Mouse (Mus musculus) gastrocnemius, adult 8-10 months (tissue): Measurements from ENCODE around the gene Wt1. TPM values are rescaled to one million over a fixed set of nuclear protein-coding genes. Genes with fewer than 3 reads are reported as not detected.

Experiments
- DNase-seq, 2 experiments: peaks; one replicate each; pipeline ENCODE4 v3.0.0; 2022; ENCODE audit warnings: low spot score in 2 of 2
- total RNA-seq, 4 experiments: library from RNA; stranded (reverse); gene quantifications; 2 replicates each; pipeline ENCODE4 v1.2.4; 2022

The Wt1 gene
- not detected for total RNA-seq

GRCm38 (mm10) chr2:105126279-105126678 is at the start of gene Wt1:
Gene Wt1 (plus strand): TSS chr2:105126529.
- DNase-seq: no peak

DNA sequence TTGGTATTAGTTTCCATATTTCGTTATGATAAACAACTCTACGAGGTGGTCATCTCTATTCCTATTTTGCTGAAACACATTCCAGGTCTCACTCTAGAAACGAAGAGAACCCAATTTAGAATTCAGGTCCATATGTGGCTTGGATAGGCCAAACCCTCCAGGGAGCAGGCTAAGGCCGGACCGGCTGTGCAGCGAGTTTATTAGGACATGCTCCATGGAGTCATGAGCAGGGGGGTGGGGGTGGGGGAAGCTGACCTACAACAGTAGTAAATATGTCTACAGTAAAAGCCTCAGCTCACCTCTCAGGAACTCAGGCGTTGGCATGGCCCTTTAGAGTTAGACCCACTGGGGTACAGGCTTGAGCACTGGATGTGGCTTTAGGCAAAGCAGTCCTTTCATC is 49.2 kb upstream of the Wt1 start:
- DNase-seq: no peak

- no peak for DNase-seq
Measured at GRCm38 (mm10) chr2:105082256-105082790, 44.0 kb upstream of the Wt1 start.

DNA sequence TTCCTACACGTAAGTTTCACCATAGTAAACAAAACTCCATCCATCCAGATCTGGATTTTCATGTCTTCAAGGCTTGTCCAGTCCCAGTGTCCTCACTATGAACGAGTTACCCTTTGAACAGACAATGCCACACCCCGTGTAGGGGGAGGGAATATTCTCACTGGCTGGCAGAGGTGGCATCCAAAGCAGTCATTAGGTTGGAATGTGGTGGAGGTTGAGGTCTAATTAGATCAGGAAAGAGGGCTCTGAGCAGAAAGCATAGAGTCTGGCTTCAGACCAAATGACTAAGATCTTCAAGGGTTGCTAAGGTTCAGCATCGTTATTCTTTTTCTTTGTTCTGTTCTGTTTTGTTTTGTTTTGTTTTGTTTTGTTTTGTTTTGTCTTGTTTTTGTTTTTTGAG is 42.3 kb upstream of the Wt1 start:
- no peak for DNase-seq

DNA sequence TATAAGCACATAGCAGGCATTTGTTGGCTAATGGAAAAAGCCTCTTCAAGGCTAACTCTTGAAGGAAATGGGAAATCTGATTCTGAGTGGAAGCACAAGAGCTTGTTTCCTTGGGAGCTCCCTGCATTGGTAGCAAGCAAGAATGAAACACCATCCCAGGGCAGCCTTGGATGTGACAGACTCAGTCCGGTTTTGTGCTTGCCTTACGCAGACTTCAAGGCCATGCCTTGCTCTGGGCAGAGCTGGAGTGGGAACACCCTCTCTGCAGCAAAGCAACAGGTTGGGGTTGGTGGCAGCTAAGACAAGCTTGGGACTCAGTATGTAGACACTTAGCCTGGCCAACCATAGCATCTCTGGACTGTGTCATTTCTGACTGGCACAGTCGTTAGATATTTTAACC is 40.2 kb upstream of the Wt1 start:
- no peak for DNase-seq

- DNase-seq: no peak
Measured at GRCm38 (mm10) chr2:105088005-105088404, 38.3 kb upstream of the Wt1 start.

DNA sequence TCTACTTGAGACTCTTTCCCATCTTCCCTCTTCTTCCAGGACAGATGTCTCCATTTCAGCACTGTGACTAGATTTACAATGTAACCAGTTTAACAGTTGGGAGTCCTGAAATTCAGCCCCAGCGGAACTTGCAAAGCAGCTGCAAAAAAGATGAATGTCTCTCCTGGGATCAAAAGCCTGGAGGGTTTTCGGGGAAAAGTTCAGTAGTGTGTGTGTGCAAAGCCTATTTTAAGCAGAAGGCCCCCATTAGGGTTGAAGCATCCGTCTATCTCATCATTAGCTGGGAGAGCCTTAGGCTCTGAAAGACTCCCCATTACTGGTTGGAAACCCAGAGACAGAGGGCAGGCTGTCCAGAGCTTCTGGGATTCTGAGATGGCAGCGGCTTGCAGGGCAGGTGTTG is 37.2 kb upstream of the Wt1 start:
- no peak for DNase-seq

DNA sequence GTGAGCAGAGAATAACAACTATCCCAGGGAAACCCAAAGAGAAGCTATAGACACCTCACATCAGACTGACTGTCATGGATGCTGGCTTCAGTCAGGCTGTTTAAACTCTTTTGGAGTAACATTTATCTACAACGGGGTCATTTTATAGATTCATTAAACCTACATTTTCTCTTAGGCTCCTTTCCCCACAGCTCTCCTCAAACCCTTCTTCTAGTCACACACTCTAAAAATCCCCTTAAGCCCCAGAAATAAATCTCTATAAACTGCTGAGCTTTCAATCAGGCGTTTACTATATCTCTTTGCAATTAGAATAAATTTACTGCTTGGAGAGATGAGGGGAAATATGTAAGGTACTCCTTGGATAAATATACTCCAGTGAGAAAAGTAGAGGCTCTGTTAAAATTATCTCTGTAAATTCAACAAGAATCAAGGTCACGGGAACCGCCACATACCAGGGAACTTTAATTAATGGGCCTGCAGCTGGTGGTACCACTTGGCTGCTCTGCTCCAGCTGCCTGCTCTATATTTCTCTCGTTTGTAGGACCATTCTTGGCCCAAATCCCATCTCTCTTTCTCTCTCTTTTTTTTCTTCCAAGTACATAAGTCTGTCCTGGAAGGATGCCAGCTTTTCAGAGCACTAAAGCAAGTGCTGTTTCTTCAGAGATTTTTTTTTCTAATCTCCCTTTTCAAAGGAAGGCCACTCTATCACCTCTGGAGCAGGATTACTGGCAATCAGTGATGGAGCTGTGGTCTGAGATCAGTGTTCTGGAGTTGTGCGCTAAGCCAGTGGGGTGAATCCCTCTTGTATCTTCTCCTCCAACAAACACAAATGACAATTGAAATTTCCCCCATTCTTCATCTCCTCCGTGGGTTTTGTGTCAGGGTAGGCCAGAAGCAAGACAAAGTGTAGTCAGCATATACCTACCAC is 36.5 kb upstream of the Wt1 start:
- DNase-seq: no peak

DNA sequence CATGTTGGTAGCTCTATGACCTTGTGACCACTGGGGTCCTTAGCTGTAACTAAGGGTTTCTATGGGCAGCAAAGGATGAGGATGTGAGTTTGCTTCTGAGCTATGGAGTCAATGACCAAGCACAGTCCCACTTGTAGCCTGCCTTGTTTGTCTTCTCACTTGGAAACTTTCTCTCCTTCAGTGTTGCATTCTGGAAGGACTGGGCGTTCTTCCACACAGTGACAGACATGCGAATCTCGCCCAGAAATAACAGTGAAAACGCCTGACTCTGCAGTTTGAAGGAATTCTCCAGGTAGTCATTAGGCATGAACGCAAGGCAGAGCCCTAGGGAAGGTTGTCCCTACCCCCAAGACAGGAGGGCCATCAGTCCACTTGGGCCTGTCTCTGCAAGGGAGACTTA is 35.3 kb upstream of the Wt1 start:
- peak in 1 of 2 experiments; percentile 17 for DNase-seq

GRCm38 (mm10) chr2:105091718-105092117 is 34.6 kb upstream of the Wt1 start, which contains the start of gene Gm11060:
Gene Gm11060 (plus strand): TSS chr2:105092018.
- DNase-seq: no peak

DNA sequence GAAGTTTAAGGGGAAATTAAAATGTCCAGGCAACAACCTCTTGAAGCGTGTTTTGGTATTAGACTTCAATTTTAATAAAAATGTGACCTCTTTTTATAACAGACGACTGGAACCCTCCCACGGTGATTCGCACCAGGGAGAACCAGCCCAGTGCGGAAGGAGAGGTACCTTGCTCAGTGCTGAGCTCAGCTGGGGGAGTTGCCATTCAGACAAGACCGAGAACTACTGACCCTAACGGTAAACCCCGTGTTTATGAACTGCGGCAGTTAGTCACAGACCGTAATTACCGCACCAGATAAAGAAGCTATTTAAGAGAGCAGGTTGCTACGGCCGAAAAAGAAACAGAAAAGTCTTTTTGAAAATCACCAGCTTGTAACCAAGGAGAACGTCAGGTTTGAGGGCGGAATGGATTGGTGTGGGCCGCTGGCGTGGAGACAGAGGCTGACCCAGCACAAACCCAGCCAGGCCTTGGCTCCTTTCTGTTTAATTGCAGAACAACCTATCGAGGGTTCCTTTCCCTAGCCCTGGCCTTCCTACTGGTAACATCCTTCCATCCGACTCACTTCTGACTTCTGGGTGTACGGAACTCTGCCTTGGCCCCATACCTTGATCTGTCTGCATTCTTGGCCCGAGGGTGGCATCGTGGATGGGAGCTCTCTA is 28.9 kb upstream of the Wt1 start:
- no peak for DNase-seq

DNA sequence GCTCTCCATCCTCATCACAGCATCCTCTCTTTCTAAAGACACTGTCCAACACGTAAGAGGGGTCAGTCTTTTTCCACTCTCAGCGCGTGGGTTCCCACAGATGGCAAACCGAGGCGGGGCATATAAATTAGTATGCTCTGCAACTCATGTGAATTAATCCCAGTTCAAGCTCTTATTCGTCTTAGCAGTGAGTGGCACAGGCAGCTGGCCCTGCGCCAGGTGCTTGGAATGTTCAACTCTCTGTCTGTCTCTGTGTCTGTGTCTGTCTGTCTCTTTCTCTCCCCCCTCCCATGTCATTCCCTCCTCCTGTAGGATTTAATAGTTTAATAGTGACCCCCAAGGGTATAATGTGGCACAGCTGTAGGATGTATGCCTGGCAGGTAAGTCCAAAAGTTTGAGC is 26.9 kb upstream of the Wt1 start:
- no peak for DNase-seq

DNA sequence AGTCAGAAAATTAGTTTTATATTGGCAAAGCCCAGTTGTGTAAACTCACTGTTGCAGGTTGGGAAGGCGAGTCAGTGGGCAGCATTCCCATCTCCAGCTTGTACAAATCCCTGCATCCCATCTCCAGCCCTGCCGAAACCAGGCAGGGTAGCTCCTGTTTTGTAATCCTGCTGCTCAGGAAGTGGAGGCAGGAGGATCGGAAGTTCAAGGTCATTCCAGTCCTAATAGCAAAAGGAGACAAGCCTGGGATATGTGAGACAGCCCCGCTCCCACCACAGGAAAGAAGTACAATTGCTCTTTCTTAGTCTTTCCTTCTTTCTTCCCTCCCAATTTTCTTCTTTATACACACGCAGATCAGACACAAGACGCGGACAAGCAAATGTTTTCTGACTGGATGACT is 25.8 kb upstream of the Wt1 start:
- no peak for DNase-seq

- DNase-seq: no peak
Measured at GRCm38 (mm10) chr2:105108703-105109158, 17.6 kb upstream of the Wt1 start.

GRCm38 (mm10) chr2:105114074-105114473 is 12.3 kb upstream of the Wt1 start:
- no peak for DNase-seq

DNA sequence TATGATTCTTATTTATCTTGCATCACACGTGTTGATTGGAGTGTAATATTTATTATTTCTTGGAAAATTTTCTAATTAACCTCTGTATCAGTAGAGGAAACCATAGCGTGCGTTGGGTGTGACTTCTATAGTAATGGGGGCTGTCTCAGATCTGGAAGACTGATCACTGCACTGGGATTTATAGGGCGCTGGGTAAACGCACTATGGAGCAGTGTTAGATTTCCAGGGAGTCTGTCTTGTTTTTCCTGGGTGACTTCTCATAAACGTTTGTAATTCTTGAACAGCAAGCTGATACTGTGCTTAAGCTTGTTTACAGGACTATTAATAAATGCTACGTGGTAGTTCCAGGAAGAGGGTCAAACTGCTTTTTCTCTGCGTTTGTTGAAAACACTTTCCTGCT is 8.7 kb upstream of the Wt1 start:
- no peak for DNase-seq

DNA sequence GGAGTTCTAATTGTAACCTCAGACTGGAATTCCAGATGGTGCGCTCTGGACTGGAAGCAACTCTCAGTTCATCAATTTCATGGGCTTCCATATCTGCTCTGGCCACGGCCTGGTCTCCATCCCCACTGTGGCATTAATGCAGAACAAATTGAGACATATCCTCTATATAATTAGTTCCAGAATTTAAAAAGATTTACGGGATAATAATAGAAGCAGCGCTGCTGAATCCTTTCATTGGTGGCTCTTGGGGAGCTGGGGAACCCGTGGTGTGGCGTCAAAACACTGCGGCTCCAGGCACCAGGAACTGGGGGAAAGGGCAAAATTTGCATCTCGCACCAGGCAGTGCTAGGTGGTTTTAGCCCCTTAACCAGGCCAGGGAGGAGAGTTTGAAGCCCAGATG is 4.1 kb upstream of the Wt1 start:
- no peak for DNase-seq

- DNase-seq: no peak
Measured at GRCm38 (mm10) chr2:105122886-105123285, 3.4 kb upstream of the Wt1 start.

DNA sequence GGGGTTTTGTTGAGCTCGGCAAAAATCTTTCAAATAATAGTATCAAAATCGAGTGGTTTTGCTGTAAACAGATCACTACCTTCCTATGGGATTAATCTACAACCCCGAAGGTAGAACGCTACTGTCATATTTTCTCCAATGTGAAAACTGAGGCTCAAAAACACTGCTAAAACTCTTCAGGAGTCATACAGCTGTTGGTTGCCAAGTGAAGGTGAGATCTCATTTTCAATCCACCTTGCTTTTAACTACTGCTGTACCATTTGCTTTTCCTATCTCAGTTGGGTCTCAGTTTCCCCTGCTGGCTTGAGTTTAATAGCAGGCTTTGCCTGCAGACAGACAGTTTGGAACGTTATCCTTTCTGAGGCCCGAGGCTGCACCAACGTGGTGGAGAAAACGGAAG is 2.9 kb upstream of the Wt1 start:
- DNase-seq: no peak

GRCm38 (mm10) chr2:105123881-105124280 is 2.4 kb upstream of the Wt1 start:
- DNase-seq: no peak

DNA sequence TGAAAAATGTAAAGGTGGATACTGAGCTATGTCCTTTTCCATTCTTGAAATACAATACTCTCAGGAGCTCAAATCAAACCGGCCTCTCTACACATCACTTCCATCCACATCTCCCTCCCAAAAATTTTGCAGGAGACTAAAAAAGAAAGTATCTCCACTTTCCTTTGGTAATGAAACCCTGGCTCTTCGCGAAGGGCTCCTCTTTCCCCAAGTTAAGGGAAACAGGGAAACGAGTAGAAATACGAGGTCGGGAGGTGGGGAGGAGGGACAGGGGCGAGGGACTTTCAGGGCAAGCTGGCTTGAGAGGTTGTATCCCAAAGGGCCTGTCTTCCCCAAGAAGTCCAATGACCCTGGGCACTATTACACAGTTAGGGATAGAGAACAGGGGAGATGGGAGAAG is 1.9 kb upstream of the Wt1 start:
- no peak for DNase-seq

GRCm38 (mm10) chr2:105125205-105125604 is 1.1 kb upstream of the Wt1 start:
- no peak for DNase-seq
